Mouse (Mus musculus) lung, adult 18-20 months (tissue): ENCODE data around the gene Stox2.

Experiments
- DNase-seq, 2 experiments: peaks; one replicate each; pipeline ENCODE4 v3.0.0; 2022; ENCODE audit warnings: mixed read lengths in 2 of 2

Stox2 gene

GRCm38 (mm10) chr8:47288131-47288865 is 157.9 kb downstream of the Stox2 start:
- DNase-seq = peak; percentile 12 to 13

GRCm38 (mm10) chr8:47287641-47288130 is 158.5 kb downstream of the Stox2 start:
- DNase-seq = no peak

DNA sequence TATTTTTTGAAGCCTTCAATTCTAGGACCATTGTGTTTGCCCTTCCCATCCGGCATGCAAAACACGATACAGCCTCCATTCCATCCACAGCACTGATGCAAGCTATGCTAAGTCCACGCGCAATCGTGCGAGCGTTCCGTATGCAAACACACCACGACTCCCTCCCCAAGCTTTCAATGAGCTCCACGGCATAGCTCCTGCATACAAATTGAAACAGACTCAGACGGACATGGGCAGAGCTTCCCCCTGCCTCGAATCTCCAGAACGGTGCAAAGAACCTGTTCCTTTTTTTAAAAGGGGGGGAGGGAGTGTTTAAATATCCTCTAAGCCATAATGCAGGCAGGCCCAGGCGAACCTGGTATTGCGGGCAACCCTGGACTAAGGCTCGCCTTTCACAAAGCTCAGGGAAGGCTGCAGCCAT is 159.0 kb downstream of the Stox2 start:
- no peak for DNase-seq

- no peak for DNase-seq
These were observed 160.0 kb downstream of the Stox2 start for GRCm38 (mm10) chr8:47286081-47286700.

DNA sequence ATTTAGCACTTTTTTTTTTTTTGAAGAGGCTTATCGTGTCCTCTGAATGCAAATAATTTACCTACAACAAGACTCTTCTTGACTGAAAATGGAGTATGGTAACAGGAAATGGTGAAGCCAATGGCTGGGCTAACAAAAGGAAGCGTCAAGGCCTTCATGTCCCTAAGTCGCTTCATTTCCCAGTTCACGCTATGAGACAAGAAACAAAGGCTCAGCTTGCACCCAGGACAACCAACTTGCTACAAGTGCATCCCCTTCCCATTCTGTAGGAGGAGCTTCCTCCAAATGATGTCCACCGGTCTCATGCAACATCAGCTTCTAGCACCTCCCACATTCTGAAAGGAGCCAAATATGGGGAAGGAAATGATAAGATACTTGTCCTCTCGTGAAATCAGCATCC is 160.7 kb downstream of the Stox2 start:
- DNase-seq = no peak

GRCm38 (mm10) chr8:47284329-47285326 is 161.5 kb downstream of the Stox2 start:
- no peak for DNase-seq

DNA sequence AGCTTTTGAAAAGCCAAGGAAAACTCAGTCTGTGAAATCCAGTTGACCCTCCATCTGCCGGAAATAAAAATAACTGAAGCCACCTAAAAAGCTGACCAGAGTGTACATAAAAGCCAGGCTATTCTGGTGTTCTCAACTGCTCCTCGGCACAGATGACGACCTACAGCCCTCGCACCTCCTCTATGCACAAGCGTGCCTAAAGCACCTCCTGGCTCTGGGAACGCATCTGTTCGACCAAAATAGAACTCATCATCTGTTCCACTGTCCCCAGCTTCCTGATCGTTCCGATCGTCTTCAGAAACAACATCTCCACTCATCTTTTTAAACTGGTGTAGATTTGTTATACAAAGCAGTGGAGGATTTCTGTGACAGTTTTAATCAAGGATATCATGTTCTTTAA is 166.3 kb downstream of the Stox2 start:
- DNase-seq = no peak

- peak; percentile 28 to 64 for DNase-seq
These were observed 168.0 kb downstream of the Stox2 start for GRCm38 (mm10) chr8:47278211-47278610.

- DNase-seq = no peak
These were observed 177.2 kb downstream of the Stox2 start for GRCm38 (mm10) chr8:47268931-47269330.

GRCm38 (mm10) chr8:47268062-47268822 is 177.9 kb downstream of the Stox2 start:
- DNase-seq = no peak

DNA sequence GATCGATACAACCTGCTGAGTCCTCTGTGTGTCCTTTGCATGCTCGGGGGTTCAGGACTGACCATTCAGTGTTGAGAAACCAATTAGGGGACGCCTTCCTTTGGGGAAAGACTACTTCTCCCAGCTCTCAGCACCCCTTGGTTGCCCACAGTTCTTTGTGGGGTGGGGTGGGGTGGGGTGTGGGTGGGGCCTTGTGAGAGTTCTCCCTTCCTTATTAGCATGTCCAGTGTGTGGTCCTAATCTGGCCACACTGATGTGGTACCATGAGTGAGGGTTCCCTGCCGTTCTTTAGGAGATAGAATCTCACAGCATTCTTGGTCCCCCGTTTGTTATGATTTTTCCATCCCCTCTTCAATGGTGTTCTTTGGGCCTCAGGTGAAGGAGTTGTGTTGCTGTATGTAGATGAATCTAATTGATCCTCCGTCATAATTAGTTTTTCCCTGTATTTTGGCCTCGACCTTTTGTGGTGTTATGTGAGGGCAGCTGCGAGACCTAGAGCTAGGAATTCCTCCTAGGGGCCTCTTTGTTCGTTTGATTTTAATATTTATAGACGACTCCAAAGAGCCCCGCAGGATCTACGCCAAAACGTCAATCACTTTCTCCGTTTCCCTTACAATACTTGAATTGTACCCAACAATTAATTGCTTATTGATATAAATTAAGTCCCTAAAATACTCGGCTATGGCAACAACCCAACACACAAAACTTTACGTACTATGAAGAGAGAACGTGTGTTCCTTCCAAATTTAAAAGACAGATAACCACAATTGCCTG is 182.9 kb downstream of the Stox2 start:
- DNase-seq = no peak

GRCm38 (mm10) chr8:47260751-47261474 is 185.2 kb downstream of the Stox2 start:
- DNase-seq = no peak

GRCm38 (mm10) chr8:47250832-47251231 is 195.3 kb downstream of the Stox2 start:
- DNase-seq = no peak

GRCm38 (mm10) chr8:47245116-47245515 is 201.0 kb downstream of the Stox2 start:
- peak in 1 of 2 experiments; percentile 29 for DNase-seq

DNA sequence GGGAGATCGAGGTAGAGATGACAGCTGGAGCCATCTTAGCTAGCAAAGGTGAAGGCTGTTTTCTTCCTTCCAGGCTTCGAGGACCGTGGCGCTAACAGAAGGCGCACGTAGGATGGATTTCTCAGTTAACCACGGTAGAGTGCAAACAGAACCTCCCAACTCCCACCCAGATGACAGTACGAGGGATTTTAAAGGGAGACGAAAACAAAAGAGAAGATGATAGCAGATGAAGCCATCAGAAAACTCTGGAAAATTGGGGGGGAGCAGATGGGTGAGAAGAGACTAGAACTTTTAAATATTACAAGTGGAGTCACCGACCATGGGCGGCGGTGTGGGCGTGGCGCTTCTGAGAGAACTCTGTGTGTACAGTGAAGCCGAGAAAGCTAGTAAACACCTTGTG is 202.0 kb downstream of the Stox2 start:
- no peak for DNase-seq

- DNase-seq = no peak
These were observed 202.5 kb downstream of the Stox2 start for GRCm38 (mm10) chr8:47243631-47244030.

DNA sequence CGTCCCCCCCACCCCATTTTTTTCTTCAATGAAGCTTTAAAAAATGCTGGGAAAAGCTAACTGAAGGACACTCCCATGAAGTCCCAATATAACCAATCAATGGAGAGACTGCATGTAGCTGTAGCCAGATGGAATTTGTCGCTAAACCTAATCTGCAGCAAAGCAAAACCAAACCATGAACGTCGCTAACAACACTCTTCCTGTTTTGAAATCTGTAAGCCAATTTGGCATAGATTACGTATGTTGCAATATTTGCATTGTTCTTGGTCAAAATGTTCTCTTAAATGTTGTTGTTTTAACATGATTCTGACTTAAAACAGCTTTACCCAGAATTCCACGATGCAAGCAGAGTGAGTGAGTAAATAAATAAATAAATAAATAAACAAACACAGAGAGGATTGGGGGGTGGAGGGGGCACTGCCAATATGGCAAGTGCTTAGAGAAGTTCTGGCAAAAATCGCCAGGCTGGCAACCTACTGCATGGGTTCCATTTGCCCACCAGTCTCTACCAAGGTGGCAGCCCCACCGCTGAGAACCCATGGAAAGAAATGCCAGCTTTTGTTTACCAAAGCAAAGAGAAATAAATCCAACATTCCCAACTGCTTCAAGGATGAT is 203.0 kb downstream of the Stox2 start:
- peak in 1 of 2 experiments; percentile 27 for DNase-seq

GRCm38 (mm10) chr8:47242207-47243004 is 203.8 kb downstream of the Stox2 start:
- peak; percentile 56 to 72 for DNase-seq

DNA sequence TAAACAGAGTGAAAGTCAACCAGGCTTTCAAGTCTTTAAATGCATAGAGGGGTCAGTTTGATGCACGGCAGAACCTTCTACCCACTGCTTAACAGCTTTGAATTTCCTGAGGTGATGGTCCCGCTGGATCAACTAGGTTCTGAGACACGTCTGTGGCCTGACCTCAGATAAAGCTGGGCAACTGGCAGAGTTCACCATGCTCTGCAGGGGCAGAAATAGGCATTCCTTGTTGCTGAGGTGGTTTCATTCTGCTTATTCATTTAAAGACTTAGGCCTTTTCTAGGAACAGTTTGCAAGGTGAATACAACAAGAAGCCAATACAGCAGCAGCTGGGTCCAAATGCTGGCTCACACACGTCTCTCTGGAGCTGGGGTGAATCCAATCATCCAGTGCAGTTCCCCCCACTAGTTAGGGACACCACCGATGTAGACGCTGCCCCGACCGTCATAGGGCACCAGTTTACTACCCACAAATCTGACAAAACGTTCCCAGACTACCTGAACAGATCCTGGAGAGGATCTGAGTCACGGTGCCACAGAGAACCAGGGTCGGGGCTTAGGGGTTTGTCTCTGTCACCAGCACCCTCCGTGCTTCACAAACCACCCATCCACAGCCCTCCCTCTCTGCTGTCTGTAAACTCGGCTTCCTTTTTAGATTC is 204.6 kb downstream of the Stox2 start:
- DNase-seq = no peak
